In the genomic region with DNA sequence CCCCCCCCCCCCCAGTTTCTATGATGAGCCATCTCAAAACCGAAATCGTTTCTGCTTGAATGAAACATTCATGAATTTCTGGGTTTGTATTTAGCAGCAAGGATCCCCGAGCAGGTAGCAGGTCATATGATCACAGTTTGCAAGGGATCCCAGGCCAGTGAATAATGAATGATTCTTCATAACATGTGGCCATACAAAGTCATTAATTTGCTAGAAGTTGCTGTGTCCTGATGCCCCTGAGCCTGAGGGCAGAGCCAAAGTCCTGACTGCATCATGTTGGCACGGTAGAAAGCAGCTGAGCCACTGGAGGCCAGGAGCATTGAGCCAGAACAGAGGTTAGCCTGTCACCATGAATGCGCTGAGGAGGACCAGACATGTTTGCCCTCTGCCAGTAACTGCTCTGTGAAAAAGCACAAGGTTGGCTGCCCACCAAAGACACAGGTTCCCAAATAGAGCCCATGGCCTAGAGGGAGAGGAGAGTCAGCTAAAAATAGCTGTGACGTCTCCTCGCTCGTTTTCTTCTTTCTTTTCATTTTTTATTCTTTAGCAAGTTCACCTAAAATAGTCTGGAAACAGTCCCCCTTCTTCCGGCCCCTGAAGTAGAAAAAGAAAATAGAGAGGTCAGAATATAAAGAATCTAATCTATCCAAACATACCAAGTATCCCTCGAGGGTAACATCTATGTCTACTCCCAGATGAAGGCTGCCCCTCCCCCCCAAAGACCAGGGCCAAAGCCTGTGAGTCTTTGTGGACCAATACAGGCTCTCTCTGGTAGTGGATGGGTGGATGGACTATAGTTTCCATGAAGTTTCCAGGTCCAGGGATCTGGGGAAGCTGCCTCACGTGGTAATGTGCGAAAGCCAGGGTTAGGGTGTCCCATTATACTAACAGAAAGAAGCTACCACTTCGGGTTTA, we compare ENCODE assay signal across 12 mouse cellular contexts. TPM values are rescaled to one million over a fixed set of nuclear protein-coding genes. Genes with fewer than 3 reads are reported as not detected.
DNase-seq lines count a peak whose midpoint lies in the region; ATAC-seq and TF ChIP-seq lines count a peak whose summit lies in the region.
"Had no signal": no experiment of that assay in that cellular context is flagged by ENCODE, and none has a peak within 500 bp of the region (broad histone marks: within the 10 kb centered on the region; RNA-seq: fewer than 3 reads in every experiment).

No protein-coding gene starts in this region.

- 0 out of 2 replicates have a peak, but pooled peaks cover 2% of the 10 kb centered on the region for H3K4me1 ChIP-seq in hindbrain, embryonic 16.5 days (ENCODE audit: control insufficient read depth, insufficient read depth, low read depth, low read length)
- no peaks in the 10 kb centered on the region for H3K4me1 ChIP-seq in hindbrain, embryonic 11.5 days (replicated peaks; ENCODE audit: control insufficient read depth, insufficient read depth, low read length)
- H3K4me1 ChIP-seq in neural tube, embryonic 15.5 days, result no peaks in the 10 kb centered on the region
- H3K4me1 ChIP-seq in hindbrain, embryonic 12.5 days, result no peaks in the 10 kb centered on the region
- H3K4me1 ChIP-seq: intestine, embryonic 15.5 days; limb, embryonic 13.5 days; megakaryocyte, embryonic 14.5 days; neural tube, embryonic 13.5 days had no signal

- no peak overlapping the region for H3K27ac ChIP-seq in hindbrain, embryonic 16.5 days (ENCODE audit: low read depth, low read length)
- no peak overlapping the region for H3K27ac ChIP-seq in hindbrain, embryonic 11.5 days (ENCODE audit: low read depth, low read length)
- no peak overlapping the region for H3K27ac ChIP-seq in neural tube, embryonic 15.5 days (replicated peaks)
- H3K27ac ChIP-seq in hindbrain, embryonic 12.5 days, result no peak overlapping the region
- H3K27ac ChIP-seq: intestine, embryonic 15.5 days; limb, embryonic 13.5 days; neural tube, embryonic 13.5 days had no signal

- H3K27me3 ChIP-seq in hindbrain, embryonic 16.5 days (replicated peaks; ENCODE audit: control insufficient read depth, insufficient read depth, low read length), result no peaks in the 10 kb centered on the region
- no peaks in the 10 kb centered on the region for H3K27me3 ChIP-seq in hindbrain, embryonic 11.5 days (ENCODE audit: control insufficient read depth, insufficient read depth, low read length)
- no peaks in the 10 kb centered on the region for H3K27me3 ChIP-seq in neural tube, embryonic 15.5 days (replicated peaks)
- H3K27me3 ChIP-seq in hindbrain, embryonic 12.5 days, result no peaks in the 10 kb centered on the region
- H3K27me3 ChIP-seq: intestine, embryonic 15.5 days; limb, embryonic 13.5 days; neural tube, embryonic 13.5 days had no signal

- TF ChIP-seq POLR2A in brain, embryonic 14.5 days (IDR thresholded peaks at IDR 0.05; ENCODE audit: borderline replicate concordance, extremely low read depth, insufficient read depth, insufficient read length, poor library complexity, severe bottlenecking), result no peak

- WGBS in hindbrain, embryonic 16.5 days, result 70% methylated on average over 13 of the region's 13 CpGs
- WGBS in hindbrain, embryonic 11.5 days, result 77% methylated on average over 13 of the region's 13 CpGs
- WGBS in neural tube, embryonic 15.5 days, result 79% methylated on average over 13 of the region's 13 CpGs
- WGBS in hindbrain, embryonic 12.5 days, result 80% methylated on average over 13 of the region's 13 CpGs

- no peak overlapping the region for H3K9ac ChIP-seq in hindbrain, embryonic 16.5 days (ENCODE audit: low read depth, low read length)
- H3K9ac ChIP-seq in hindbrain, embryonic 11.5 days (ENCODE audit: low read depth, low read length), result no peak overlapping the region
- no peak overlapping the region for H3K9ac ChIP-seq in neural tube, embryonic 15.5 days (replicated peaks)
- H3K9ac ChIP-seq in hindbrain, embryonic 12.5 days, result no peak overlapping the region
- H3K9ac ChIP-seq: intestine, embryonic 15.5 days; limb, embryonic 13.5 days; neural tube, embryonic 13.5 days had no signal

- H3K4me2 ChIP-seq in hindbrain, embryonic 16.5 days (ENCODE audit: low read length), result no peak overlapping the region
- no peak overlapping the region for H3K4me2 ChIP-seq in hindbrain, embryonic 11.5 days (replicated peaks; ENCODE audit: low read depth, low read length)
- H3K4me2 ChIP-seq in neural tube, embryonic 15.5 days, result no peak overlapping the region
- no peak overlapping the region for H3K4me2 ChIP-seq in hindbrain, embryonic 12.5 days (replicated peaks)
- H3K4me2 ChIP-seq: intestine, embryonic 15.5 days; limb, embryonic 13.5 days; neural tube, embryonic 13.5 days had no signal

- TF ChIP-seq CTCF in brain, embryonic 14.5 days (IDR thresholded peaks at IDR 0.05; ENCODE audit: borderline replicate concordance, extremely low read depth, insufficient read depth, insufficient read length), result no peak

- no peak for DNase-seq in hindbrain, embryonic 11.5 days (ENCODE audit: low spot score)
- peak; percentile 9 for DNase-seq in brain, embryonic 14.5 days (ENCODE audit: low read depth)
- DNase-seq in gastrocnemius, postnatal 14 days, result peak; percentile 61
- peak; percentile 95 for DNase-seq in kidney, adult 9 months

- no peak overlapping the region for H3K4me3 ChIP-seq in hindbrain, embryonic 16.5 days (ENCODE audit: low read length)
- no peak overlapping the region for H3K4me3 ChIP-seq in hindbrain, embryonic 11.5 days (ENCODE audit: low read depth, low read length)
- H3K4me3 ChIP-seq in neural tube, embryonic 15.5 days (replicated peaks), result no peak overlapping the region
- H3K4me3 ChIP-seq in hindbrain, embryonic 12.5 days, result no peak overlapping the region
- H3K4me3 ChIP-seq: intestine, embryonic 15.5 days; limb, embryonic 13.5 days; megakaryocyte, embryonic 14.5 days; neural tube, embryonic 13.5 days had no signal

- no peaks in the 10 kb centered on the region for H3K36me3 ChIP-seq in hindbrain, embryonic 16.5 days (ENCODE audit: control insufficient read depth, insufficient read depth, low read length)
- no peaks in the 10 kb centered on the region for H3K36me3 ChIP-seq in hindbrain, embryonic 11.5 days (ENCODE audit: control insufficient read depth, insufficient read depth, low read length)
- H3K36me3 ChIP-seq in neural tube, embryonic 15.5 days, result no peaks in the 10 kb centered on the region
- no peaks in the 10 kb centered on the region for H3K36me3 ChIP-seq in hindbrain, embryonic 12.5 days
- H3K36me3 ChIP-seq: intestine, embryonic 15.5 days; limb, embryonic 13.5 days; neural tube, embryonic 13.5 days had no signal

- intact Hi-C loops in gastrocnemius, postnatal 14 days (cut with DNase I; ENCODE audit: low total_unique reads), result no loop called here

- no peaks in the 10 kb centered on the region for H3K9me3 ChIP-seq in hindbrain, embryonic 16.5 days (ENCODE audit: control insufficient read depth, low read length)
- no peaks in the 10 kb centered on the region for H3K9me3 ChIP-seq in hindbrain, embryonic 11.5 days (ENCODE audit: control insufficient read depth, low read length)
- H3K9me3 ChIP-seq in neural tube, embryonic 15.5 days (replicated peaks), result no peaks in the 10 kb centered on the region
- H3K9me3 ChIP-seq in hindbrain, embryonic 12.5 days (replicated peaks), result no peaks in the 10 kb centered on the region
- H3K9me3 ChIP-seq: intestine, embryonic 15.5 days; limb, embryonic 13.5 days; megakaryocyte, embryonic 14.5 days; neural tube, embryonic 13.5 days had no signal

- peak; percentile 48; the same call in 1 of the 2 replicates for ATAC-seq in hindbrain, embryonic 16.5 days
- ATAC-seq in hindbrain, embryonic 11.5 days (ENCODE audit: low FRiP score), result no peak
- ATAC-seq in megakaryocyte, adult 5-6 weeks (ENCODE audit: poor library complexity, severe bottlenecking), result no peak
- no peak; the same call in 1 of the 2 replicates for ATAC-seq in neural tube, embryonic 15.5 days (ENCODE audit: low FRiP score)
- no peak for ATAC-seq in hindbrain, embryonic 12.5 days (ENCODE audit: low FRiP score)
- ATAC-seq: intestine, embryonic 15.5 days had no signal

RNA-seq across cellular contexts. Expression of gene Dgkg, which starts 42.1 kb away (rescaled TPM):
- 6.7 and 6.9 TPM in 2 replicates for polyA plus RNA-seq in hindbrain, embryonic 16.5 days (2015; fragmentation: Nextera tagmentation; extraction: Ambion mirVana)
- polyA plus RNA-seq in hindbrain, embryonic 11.5 days (2014; fragmentation: Nextera tagmentation; extraction: Ambion mirVana), result 0.12 and 0.14 TPM in 2 replicates
- 0.29 and 0.36 TPM in 2 replicates for polyA plus RNA-seq in brain, embryonic 14.5 days (2012; rRNA removed)
- total RNA-seq in gastrocnemius, postnatal 14 days (2021), result under 1 TPM; 0.82 to 0.94 TPM
- 35.0 and 35.3 TPM in 2 replicates for total RNA-seq in megakaryocyte, adult 5-6 weeks (2015)
- 33.4 and 38.9 TPM in 2 replicates for total RNA-seq in megakaryocyte, adult 5-6 weeks (2017)
- 4.9 and 6.2 TPM in 2 replicates for polyA plus RNA-seq in neural tube, embryonic 15.5 days (2015; fragmentation: Nextera tagmentation; extraction: Ambion mirVana)
- 0.17 and 0.31 TPM in 2 replicates for polyA plus RNA-seq in hindbrain, embryonic 12.5 days (2016; fragmentation: Nextera tagmentation; extraction: Ambion mirVana)
